Mouse (Mus musculus) right cerebral cortex, postnatal 4 days (tissue): Measurements from ENCODE around the gene Acsm2.

Experiments
- DNase-seq: peaks from one replicate; pipeline ENCODE4 v3.0.0-alpha.2; 2022

Gene Acsm2

DNA sequence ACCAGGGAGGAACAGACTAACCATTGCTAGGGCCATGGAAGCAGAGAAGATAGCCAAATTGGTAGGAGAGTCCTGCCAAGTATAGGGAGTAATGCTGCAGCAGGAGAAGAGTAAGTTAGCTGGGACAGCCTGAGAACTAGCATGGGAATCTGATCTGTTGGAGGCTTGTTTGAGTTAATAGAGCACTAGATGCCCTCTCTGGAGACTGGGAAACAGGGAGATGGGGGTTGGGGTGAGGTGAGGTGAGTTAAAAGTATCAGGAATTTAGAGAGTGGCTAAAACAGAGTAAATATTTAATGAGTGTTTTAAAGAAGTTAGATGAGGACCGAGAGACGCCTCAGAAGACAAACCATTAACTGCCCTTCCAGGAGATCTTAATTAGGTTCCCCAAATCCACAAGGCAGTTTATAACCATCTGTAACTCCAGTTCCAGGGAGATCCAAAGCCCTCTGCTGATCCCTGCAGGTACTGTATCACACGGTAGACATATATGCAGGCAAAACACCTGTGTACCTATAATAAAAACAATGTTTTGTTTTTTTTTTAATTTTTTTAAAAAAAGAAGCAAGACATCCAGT, 40.5 kb downstream of the Acsm2 start:
- DNase-seq, result no peak

DNA sequence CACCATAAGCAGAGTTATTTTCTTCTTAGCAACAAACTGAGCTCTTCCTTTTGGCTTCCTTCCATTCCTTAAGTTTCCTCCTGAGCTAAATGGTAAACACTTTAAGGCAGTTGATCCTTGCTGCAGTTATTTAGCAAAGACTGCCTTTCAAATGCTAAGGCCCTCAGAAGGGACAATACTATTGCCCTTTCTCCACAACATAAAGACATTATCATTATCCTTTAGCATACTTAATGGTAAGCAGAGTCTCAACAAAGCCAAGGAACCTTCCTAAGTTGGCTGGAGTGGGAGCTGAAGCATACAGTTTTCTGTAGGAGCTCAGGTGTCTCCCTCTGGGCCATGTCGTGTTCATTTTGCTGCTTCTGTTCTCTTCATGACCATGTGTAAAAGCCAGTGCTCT, 41.2 kb downstream of the Acsm2 start:
- DNase-seq, result no peak

DNA sequence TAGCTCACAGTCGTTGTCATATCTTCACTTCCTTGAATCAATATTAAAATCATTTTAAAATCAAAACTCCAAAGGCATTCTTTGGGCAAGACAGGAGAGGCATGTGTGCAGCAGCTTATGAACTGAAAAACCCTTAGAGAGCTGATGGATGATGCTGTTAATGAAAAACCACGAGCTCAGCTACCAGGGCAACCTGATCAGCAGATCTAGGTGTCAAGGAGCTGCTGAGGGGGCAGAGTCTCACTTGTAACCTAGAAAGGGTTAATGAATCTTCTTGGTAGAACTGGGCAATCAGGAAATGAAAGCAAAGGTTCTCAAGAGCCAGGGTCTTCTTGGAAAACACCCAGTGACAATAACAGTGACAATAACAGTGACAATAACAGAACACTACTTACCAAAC, 42.4 kb downstream of the Acsm2 start:
- DNase-seq, result no peak

DNA sequence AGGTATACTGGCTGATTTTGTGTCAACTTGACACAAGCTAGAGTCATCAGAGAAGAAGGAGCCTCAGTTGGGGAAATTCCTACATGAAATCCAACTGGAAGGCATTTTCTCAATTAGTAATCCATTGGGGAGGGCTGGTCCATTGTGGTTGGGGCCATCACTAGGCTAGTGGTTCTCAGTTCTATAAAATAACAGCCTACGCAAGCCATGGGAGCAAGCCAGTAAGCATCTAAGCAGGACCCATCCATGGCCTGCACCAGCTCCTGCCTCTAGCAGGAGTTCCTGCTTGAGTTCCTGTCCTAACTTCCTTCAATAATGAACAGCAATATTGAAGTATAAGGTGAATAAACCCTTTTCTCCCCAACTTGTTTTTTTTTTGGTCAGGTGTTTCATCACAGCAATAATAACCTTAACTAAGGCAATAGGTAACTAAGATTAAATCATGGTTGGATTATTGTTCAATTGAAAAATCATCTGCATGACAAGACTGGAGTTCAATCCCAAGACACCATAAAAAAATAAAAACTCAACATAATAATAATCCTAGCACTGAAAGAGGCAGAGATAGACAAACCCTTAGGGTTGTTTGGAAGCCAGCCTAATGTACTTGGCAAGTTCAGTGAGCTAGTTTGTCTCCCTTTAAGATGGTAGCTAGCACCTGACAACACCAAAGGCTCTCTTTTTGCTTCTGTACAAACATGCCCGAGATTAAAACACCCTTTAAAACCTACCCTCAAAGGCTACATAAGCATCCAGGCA, 47.2 kb downstream of the Acsm2 start:
- no peak for DNase-seq

DNA sequence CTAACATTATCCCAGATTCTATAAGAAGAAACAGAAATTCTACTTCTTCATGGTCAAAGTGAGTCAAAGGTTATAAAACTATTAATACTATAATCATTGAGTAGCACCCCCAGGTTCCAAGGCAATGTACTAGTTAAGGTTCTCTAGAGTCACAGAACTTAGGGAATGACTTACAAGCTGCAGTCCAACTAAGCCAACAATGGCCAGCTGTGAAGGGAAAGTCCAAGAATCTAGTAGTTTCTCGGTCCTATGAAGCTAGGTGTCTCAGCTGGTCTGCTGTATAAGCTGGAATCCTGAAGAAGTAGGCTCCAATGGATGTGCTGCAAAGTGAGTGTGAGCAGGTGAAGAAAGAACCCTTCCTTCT, 47.8 kb downstream of the Acsm2 start:
- no peak for DNase-seq

DNA sequence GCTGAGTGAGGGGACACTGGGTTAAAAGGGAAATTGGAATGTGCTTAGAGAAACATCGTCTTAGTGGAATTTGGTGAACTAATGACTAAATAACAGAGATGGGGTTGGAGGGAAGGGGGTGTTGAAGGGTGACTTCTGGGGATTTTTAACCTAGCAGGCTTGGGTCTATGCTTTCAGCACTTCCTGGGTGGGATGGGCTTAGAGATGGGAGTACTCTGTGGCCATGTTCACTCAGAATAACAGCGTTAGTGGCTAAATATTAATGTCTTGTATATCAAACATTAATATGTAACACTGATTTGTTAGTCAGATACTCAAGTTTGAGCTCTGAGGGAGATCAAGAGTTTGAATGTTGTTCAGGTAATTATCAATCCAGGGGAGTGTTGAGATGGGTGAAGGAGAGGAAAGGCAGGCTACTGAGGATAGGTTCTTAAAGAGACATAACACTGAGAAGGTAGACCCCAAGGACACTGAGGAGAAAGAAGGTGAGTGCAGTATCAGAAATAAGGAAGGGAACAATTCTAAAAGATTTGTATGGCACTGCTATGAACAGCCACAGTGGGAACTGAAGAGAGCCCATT, 50.9 kb downstream of the Acsm2 start:
- no peak for DNase-seq

DNA sequence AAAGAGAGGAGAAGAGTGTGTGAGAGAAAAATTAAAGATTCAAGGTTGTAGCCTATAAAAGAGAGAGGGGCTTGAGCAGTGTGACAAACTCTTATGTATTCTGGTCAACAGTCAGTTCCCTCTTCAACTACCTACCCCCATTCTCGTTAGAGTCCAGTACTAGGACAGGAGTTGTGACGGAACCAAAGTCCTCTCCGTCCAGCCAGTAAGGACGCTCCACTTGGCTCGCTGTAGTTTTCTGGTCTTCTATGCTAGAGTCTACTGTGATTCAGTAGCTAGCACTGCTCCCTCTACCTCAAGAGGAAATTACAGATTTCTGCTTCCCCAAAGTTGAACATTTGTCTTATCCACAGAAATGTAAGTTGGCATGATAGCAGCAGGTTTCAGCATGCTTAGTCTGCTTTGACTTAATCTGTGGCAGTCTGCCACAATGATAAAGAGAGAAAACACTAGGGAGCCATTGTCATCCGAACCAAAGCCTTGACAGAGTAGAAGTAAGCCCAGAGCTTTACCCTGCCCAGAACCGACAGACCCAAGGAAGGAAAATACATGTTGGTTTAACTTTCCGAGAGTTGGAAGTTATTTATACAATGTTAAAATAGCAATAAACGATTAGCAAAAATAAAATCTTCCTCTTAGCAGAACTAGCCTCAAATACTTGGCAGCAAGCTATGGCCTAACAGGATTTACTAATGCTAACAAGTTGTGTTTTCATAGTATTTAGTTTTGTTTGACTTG, 52.0 kb downstream of the Acsm2 start:
- no peak for DNase-seq

DNA sequence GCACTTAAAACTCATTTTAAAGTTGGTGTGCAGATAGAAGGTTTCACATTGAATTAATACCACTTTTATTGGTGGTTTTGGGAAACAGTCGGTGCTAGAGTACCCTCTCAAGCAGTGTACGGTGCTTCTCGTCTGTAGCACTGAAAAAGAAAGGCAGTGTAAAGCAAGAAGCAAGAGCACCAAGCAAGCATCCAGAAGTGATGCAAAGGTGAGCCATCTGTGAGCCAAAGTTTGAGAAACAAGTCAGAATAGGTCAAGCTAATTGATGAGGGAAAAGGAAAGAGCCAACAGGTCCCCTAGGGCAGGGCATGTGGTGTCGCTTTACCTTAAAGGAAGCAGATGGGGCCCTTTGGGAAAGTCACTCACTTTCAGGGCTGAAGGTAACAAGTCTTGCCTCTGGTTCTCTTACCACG, 52.5 kb downstream of the Acsm2 start, which contains the start of gene Acsm1:
Gene Acsm1, plus strand, starts transcription at position 363 of the 413 bp plus-strand sequence.
- DNase-seq, result no peak

DNA sequence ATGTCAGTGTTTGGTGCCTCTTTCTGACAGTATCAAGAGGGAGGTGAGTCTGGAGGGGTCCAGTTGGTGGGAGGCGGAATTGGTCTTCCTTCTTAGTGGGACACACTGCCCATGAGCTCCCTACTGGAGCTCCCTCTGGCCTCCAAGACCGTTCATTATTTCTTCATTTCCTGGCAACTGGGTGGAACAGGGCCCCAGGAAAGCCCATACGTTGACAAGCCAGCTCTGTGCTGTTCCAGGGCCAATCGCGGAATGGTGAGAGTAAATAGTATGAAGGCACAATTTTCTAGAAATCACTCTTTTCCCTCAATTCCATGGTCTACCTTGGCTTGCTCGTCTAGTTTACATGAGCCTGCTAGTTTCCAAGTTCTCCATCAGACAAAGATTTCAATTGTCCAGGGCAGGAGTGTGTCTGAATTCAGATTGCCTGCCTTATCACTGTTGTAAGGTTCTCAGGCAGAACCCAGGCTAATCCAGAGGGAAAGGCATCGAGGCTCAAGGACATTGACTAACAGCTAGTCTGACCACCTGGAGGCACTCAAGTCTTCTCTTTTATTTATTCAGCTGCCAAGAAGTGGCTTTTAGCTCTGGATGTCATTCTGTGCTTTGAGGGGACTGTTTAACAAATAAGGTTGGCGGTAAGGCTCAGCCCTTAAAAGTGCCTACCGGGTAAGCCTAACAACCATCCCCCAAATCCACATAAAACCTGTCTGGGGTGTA, 53.8 kb downstream of the Acsm2 start:
- DNase-seq, result no peak

DNA sequence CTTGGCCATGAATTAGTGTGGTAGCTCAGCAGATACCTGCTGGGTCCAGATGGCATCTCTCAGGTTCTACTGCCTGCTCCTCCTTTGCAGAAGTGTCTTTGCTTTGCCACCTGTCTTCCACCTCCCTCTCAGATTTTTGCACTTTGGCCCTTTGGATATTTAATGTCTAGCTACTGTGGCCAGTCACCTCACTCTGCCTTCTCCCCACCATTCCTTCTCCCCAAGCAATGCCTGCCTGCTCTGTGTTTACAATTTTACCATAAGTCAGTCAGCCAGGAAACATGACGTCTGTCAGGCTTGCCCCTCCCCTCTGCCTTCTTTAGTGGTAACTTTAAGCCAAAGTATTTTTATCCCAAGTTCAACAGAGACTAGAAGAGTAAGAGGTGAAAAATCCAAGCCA, 62.4 kb downstream of the Acsm2 start:
- no peak for DNase-seq

DNA sequence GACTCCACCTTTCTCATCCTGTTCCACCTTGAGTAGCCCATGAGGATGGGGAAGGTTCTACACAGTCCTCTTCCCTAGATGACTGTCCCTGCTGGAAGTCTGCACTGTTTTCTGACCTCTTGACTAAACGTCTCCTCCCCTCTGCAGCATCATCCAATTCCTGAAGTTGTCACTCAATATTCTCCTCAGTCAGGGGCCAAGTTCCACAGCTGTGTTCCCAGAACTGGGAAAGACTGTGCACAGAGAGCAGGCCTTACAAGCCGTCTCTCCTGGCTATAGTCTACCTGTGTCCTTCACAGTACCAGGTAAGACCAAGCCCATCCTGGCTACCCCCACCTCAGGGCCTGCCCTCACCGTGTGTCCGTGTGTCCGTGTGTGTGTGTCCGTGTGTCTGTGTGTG, 63.5 kb downstream of the Acsm2 start:
- no peak for DNase-seq

DNA sequence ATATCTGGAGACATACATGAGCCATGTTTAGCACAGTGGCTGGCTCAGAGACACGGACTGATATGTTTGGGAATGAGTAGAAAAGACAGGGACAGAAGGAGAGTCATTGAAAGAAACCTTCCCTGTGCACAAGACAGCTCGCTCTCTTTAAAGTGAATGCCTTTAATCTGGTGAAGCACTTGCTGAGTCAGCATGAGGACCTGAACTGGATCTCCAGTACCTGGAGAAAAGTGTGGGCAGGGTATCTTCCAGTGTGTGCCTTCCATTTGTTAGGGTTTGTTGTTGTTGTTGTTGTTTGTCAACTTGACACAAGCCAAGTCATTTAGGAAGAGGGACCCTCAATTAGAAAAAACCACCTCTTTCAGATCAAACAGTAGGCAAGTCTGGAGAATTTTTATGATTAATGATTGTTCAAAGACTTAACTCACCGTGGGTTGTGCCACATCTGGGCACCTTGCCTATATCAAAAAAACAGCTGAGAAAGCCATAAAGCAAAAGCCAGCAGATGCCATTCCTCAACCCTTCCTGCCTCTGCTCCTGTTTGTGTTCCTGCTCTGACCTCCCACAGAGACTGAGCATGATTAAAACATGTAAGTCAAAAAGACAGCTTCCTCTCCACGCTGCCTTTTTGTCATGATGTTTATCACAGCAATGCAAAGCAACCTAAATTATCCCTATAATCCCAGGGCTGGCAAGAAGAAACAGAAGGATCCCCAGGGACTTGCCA, 64.2 kb downstream of the Acsm2 start:
- no peak for DNase-seq

DNA sequence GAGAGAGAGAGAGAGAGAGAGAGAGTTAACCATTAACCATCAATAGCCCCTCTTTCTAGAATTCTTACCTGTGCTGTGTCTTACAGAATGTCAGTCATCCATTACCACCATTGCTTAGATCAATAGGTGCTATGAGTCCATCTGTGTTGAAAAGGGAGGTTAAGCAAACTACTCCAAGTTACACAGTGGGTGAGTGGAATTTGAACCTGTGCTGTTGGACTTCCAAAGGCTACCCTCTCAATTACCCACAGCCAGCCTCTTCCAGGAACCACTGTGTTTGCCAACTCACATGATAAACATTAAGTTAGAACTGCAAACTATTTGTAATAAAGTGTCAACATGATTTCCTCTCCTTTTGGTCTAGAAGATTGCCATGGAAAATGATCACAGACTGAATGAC, 66.0 kb downstream of the Acsm2 start:
- DNase-seq, result no peak

DNA sequence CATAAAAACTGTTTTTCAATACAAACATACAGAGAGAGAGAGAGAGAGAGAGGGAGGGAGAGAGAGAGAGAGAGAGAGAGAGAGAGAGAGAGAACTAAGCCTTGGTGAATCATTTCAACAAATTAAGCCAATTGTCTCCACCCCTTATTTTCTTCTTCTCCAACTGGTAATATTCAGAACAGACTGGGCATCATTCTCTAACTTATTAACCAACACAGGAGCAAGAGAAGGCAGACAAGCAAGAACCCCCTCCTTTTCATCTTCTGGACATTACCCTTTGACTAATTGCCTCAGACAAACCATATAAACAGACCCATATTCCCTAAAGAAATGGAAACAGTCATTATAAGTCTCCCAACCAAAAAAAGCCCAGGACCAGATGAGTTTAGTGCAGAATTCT, 84.6 kb downstream of the Acsm2 start:
- no peak for DNase-seq

DNA sequence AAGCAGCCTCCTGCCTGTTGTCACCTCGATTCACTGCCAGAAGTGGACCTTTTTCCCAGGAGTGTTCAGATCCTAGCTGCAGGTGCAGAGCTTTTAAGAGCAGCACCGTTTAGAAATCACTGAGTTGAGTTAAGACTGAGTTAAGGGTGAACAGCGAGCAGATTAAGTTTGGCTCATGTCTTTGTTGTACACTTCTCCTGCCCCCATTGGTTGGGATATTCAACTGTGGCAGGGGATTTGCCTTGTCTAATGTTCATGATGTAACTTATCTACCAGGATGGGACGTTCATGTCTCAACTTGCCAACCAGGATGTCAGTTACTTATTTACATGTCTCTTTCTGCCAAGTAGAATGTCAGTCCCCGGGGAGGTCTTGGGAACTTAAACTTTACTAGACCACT, 88.2 kb downstream of the Acsm2 start:
- DNase-seq, result no peak
